Mouse (Mus musculus) ES-E14 (cell line): ENCODE measurements at regions not wholly inside any gene's neighbourhood (a gene's known extent, or its start where the extent isn't known, plus 50 kb on each side); places are given as distances from the start of the nearest gene placed in this dataset.

ENCODE experiments used
- CHD2 ChIP-seq: IDR thresholded peaks from 2 replicates; pipeline ENCODE4 v1.6.1; 2014; ENCODE audit warnings: mild to moderate bottlenecking, low read depth, low read length, inconsistent platforms
- ZC3H11A ChIP-seq: IDR thresholded peaks from 2 replicates; pipeline ENCODE4 v1.6.1; 2012; ENCODE audit warnings: low read depth, mild to moderate bottlenecking, inconsistent platforms, low read length, borderline replicate concordance

DNA sequence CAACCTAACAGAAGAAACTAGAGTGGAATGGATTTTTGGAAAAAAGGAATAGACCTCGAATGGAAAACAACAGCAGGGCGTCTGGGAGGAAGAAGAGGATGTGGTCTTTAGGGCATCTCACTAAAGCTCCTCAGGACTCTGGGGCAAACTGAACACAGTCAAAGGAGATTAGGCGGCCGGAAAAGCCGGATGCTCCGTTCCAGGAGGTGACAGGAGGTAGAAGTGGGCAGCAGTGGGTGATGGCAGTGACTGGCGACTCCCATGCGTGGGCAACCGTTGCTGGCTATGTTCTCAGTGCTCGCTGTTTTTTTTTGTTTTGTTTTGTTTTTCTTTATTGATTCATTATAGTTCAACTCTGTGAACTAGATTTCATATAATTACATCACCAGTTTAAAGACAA, 228.8 kb upstream of the Klf3 start:
- TF ChIP-seq CHD2 (no peak), ZC3H11A (no peak)
